Mouse (Mus musculus) R1 (cell line): ENCODE measurements around the gene Snph.
"Not testable (repeated sequence)": the region's sequence is repeated elsewhere in the genome, so short reads cannot be mapped to it uniquely, and the experiment has no call there.

Experiments used
- DNase-seq: peaks from one replicate; pipeline ENCODE4 v3.0.0-alpha.2; 2018; ENCODE audit warnings: low read depth, low spot score

Snph gene

GRCm38 (mm10) chr2:151632159-151632814, at the start of gene Snph:
Gene Snph (minus strand): TSS chr2:151632593.
- DNase-seq, result peak; percentile 41

DNA sequence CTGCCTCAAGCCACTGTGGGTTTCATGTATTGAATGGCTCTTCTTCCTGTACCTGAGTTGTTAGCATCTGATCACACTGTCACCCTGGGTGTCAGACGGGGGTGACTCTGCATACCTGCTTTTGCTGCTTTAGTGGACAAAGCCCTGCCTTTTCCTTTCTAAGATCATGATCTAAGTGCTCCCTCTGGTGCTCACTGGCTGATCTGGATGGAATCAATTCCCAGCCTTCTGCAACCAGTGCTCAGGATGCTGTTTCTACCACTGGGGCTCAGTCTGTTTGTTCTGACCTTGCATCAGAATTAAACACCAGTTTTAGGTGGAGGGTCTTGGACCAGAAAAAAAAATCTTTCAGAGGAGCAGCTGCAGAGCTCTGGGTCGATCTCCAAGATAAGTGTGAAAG, 43.8 kb upstream of the Snph start:
- peak; percentile 16 for DNase-seq

DNA sequence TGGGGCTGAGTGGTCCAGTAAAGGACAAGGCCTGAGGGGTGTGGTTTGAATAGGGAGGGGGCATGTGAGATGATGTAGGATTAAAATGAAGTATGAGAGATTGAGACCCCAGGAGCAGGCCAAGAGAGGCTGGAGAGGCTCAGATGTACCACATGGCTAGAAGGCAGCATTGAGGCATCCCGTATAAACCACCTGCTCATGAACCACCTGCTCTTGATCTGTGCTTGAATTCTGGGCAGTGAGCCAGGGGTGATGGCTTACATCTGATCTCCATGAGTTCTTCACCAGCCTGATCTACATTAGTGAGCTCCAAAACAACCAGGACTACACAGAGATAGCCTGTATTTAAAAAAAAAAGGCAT, 38.6 kb upstream of the Snph start:
- no peak for DNase-seq

DNA sequence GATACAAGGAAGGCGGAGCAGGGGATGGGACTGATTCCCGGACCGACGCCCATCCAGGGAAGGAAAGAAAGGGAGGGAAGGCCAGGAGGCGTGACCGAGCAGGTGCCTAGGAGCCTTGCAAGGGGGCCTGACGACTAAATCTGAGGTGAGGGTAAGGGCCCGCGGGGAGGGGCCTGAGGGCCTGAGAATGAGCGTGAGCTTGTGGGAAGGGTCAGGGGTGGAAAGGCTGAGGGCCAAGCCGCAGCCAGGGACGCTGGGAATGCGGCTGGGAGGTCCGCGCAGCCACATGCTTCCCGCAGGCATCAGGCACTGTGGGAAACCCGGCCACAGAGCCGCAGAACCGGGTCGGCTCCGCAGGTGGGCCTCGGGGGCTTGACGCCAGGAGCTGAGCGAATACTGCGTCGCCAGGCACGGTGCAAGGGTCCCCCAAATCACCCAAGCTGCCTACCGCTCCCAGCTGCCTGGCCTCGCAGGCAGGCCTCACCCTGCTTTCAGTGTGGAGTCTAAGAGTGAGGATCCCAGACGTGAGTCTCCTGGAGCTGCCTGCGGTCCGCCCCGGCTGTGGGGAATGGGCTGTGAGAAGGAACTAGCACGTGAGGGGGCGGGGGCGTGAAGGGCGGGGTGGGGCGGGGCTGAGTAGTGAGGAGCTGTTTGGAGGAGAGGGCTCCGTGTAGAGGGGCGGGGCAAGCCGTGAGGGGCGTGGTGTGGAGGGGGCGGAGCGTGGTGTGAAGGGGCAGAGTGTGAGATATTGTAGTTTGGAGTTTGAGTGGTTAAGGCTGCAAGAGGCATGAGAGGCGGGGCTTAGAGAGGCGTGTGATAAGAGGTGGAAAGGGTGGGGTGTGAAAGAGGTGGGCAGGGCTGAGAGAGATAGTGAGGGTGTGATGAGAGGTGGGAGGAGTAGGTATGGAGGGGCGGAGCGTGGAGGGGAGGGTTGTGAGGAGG, 37.9 kb upstream of the Snph start:
- DNase-seq, result peak; percentile 51

GRCm38 (mm10) chr2:151668433-151668832, 36.0 kb upstream of the Snph start, which contains the start of gene Rad21l:
Gene Rad21l (minus strand): TSS chr2:151668533.
- DNase-seq, result no peak

DNA sequence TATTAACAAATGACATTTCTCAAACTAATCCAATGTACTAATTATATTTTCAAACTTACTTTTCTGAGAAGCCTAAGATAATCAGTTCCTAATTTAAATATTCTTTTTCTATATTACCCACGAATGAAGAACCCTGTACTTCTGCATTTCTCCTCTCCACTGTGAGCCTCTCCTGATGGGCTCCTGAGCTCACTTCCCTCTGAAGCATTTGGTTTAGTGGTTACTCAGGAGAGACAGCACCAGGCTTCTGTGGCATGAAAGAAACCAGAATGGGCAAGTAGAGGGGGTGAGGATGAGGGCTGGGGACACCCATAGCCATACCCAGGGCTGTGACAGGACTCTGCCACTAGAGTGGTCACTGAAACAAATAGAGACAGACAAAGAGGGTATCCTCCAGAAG, 19.7 kb upstream of the Snph start:
- no peak for DNase-seq

- no peak for DNase-seq
Measured at GRCm38 (mm10) chr2:151636015-151636402, 3.6 kb upstream of the Snph start.

DNA sequence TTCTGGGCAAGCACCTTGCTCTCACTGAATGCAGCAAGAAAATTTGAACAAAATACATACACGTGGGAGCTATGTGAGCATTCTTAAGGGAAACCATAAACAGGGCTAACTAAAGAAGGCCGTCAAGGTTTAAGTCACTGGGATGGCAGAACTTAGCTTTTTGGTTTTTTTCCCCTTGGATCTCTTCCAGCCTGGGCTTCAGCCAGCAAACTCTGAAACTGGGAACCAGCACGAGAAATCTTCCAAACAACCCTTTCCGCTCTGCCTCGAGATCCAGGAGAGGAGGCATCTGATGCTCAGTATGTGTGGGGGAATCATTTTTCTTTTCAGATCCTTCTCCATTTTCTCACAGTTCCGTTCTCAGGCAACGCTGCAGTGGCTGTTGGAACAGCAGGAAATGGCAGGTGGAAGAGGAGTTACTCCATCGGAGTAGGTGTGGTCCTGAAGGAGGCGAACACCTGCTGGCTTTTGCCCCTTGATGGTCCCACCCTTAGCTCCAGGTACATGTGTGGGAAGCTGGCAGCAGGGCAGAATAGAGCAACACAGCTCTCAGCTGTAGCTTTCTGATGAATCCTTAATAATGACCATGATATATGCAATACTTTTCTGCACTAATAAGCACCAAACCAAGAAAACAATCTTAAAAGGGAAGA, 3.1 kb upstream of the Snph start:
- DNase-seq, result no peak

DNA sequence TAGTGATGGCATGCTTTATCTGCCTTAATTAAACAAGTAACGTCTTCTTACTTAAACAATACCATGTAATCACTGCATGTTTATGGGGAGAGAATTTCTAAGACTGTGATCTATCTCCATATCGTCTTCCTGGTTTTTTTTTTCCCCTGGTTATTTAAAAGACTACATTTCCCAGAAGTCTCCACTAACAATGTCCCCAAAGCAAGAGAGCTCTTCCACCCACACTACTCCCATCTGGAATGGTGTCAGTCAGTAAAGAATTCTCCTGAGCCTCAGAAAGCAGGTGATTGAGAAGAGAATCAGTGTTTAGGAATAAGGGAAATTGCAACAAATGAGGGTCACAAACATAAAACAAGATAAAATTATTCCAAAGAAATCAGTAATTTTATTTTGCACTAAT, 2.5 kb upstream of the Snph start:
- no peak for DNase-seq

GRCm38 (mm10) chr2:151632982-151633381, 589 bp upstream of the Snph start:
- no peak for DNase-seq

GRCm38 (mm10) chr2:151631406-151632158, 811 bp downstream of the Snph start:
- no peak for DNase-seq

GRCm38 (mm10) chr2:151629310-151629709, 3.1 kb downstream of the Snph start:
- DNase-seq, result no peak

DNA sequence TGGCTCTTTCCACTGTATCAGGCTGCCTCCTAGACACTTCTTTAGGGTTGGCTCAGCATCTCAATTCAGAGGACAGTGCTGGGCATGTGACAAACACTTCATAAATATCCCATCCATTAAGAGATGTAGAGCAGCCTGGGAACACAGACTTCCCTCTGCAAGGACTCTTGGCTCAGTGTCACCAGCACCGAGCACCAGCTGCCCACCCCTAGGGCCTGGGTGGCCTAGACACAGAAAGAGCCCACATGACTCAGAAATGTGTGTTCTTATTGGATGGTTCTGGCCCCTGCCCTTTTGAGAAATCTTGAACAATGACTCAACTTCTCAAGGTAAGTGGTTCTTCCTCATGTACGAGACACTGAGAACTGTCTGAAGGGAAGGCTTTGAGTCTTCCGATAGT, 4.4 kb downstream of the Snph start:
- DNase-seq, result no peak

DNA sequence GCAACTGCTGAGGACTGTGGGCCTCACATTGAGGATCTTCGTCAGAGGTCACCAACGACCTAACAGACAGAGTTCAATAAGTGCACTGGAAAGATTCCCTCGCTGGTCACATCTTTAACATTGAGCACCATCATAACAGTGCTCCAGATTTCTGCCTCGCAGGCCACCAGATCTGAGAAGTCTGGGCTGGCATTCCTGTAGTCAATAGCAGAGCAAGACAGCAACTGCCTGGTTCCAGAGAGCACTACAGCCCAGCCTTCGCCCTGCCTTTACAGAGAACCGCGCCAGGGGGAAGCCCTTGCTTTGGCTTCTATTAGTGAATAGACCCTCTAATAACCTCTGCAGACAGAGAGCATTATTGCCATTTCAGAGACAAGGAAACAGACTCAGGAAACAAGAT, 6.1 kb downstream of the Snph start:
- DNase-seq, result no peak

GRCm38 (mm10) chr2:151623776-151624175, 8.6 kb downstream of the Snph start:
- DNase-seq, result no peak

DNA sequence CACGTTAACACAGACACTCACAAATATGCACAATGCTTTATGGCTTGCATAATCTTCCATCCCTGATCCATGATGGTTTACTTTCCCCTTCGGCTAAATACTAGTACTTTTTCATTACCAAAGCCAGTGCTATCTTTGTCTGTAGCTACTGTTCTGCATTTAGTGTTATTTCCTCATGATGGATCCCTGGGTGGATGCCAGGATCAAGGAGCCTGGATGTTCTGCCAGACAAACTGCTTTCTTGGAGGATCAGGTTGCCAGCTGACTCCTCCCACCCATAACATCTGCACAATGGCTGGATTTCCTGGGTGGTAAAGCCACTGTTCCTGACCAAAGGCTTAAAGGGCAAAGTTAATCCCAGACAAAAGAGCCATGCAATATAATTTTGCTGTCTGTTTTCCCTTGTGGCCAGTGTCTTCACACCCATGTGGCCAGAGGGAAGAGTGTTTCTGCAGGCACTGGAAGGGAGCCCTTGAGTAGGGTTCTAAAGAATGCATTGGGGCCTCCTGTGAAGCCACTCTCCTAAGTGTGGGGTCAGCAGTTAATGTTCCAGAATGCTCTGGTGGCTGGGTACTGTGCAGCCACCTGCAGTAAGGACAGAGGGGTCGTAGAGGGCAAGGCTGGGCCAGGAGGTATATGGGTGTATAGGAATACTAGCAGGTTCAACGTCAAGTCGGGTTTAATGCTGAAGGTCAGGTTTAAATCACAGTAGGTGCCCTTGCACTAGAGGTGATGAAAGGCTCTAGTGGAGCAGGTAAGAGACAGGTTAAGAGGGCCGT, 15.7 kb downstream of the Snph start:
- no peak for DNase-seq

DNA sequence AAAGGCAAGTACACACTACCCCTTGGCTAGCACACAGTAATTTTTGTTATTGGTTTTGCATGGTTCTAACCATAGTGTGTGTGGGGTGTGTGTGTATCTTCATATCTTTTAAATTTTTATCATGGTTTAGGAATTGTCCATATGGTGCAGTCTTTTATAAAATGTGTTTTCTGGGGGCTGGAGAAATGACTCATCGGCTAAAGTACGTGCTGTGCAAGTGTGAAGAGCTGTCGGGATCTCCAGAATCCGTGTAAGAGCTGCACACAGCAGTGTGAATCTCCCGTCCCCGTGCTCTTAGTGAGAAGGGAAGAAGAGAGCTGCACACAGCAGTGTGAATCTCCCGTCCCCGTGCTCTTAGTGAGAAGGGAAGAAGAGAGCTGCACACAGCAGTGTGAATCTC, 16.6 kb downstream of the Snph start:
- DNase-seq, result not testable (repeated sequence)

- no peak for DNase-seq
Measured at GRCm38 (mm10) chr2:151609974-151610373, 22.4 kb downstream of the Snph start.

DNA sequence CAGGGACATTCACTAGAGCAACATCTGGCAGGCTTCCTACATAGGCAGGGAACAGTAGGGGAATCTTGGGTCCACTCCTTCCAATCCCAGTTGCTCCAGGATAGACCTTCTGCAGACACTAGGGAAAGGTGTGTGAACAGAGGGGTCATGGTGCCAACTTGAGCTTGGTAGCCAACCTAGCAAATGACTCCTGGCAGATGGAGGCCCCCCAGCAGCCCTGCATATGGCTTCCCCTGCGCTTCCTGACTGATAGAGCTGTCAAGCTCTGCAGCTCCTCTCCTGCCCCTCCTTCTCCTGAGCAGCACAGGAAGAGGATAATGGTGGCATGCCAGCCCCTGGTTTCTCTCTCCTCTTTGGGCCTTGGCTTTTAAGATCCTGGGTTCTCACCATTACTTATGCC, 24.0 kb downstream of the Snph start:
- DNase-seq, result no peak

DNA sequence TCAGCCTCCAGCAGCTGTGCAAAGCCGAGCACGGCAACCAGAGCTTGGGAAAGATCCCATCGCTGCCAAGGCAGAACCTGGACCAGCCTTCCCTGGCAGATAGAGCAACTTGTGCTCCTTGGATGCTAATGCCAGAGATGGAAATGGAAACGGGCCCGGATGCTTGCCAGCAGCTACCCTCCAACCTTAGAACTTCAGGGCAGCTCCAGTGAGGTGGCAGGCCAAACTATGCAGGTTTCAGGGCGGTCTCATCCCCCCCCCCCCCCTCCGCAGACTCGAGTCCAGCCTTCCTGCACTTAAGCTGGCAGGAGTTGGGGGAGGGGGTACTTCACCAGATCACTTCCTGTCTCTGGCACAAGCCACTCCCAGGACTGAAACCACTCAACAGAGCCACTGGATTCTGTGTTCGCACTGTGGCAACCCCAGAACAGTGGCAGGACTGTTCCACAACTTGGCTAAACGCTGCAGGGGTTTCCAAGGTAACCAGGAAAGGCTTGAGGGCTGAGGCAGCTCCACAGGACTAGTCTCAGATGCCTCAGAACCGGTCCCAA, 26.9 kb downstream of the Snph start:
- peak; percentile 83 for DNase-seq

DNA sequence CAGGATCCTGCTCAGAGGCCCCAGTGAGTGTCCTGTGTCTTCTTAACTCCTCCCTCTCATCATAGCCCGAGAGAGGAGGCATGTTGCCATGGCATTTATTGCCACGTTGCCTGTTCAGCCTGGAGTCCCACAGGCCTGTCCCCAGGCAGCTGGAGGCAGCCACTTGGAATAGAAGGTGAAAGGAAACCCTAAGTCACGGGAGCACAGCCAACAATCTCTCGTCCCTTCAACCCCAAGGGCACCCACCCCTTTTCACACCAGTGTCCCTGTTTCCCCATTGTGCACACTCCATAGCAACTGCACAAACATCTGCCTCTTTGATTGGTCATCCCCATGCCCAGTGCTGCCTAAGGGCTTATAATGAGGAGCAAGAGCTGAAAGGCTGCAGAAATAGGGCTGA, 28.8 kb downstream of the Snph start:
- DNase-seq, result no peak
